Mouse (Mus musculus): Measurements from ENCODE around the gene Krt20. TPM values are rescaled to one million over a fixed set of nuclear protein-coding genes. Genes with fewer than 3 reads are reported as not detected.

The Krt20 gene
- polyA plus RNA-seq, 1 experiment from 2014 or later = 2.5 TPM

DNA sequence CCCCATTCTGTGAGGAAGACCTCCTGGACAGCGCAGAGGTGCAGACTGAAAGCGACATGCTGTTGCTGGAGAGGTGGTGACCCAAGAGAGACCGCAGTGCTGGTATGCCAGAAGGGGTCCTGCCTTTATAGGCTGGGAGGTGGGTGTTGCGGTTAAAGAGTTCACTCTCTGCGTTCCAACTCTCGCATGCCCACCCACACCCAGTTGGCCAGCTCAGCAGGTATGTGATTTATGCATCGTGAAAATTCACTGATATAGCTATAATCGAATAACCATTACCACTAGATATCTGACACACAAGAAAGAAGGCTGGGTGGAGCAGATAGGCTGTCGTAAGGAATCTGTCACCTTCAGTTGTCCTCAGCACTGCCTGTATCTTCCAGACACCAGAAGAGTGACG is 15.8 kb downstream of the Krt20 start, which contains the start of gene Krt12:
Gene Krt12 (minus strand): TSS at position 101 of the 400 bp plus-strand sequence.
- Histone ChIP-seq H3K9ac (ENCODE audit: low read length) (no peak within 1 kb of the TSS), H3K9me3 (replicated peaks; ENCODE audit: control insufficient read depth, low read length) (no peaks in the 10 kb centered on the region), H3K4me1 (ENCODE audit: control insufficient read depth, insufficient read depth, low read length) (no peaks in the 10 kb centered on the region), H3K36me3 (ENCODE audit: control insufficient read depth, insufficient read depth) (no peaks in the 10 kb centered on the region), H3K27me3 (ENCODE audit: control insufficient read depth, insufficient read depth, low read length) (0 out of 2 replicates have a peak, but pooled peaks cover 2% of the 10 kb centered on the region), H3K27ac (ENCODE audit: low read length) (no peak within 1 kb of the TSS), H3K4me2 (ENCODE audit: low read depth, low read length) (no peak within 1 kb of the TSS), H3K4me3 (ENCODE audit: low read length) (no peak within 1 kb of the TSS)
- ATAC-seq (replicated peaks; ENCODE audit: extremely low read depth, insufficient read depth, low FRiP score) = no peak
- 66% methylated on average over 10 of the region's 10 CpGs for WGBS

DNA sequence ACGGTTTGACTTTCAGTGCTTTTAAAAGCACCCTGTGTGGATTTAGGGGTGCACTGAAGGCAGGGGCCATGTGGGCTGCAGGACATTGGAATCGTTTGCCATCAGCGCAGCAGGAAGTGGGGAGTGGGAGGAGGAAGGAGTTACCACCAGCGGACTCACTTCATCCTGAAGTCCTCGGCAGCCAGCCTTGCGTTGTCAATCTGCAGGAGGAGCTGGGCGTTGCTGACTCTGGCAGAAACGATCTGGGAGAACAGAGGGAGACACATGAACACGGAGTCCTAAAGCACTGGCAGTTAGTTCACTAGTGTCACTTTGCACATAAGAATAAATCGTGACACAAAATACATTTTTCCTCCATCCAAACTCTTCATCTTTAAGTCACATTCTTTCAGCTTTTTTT is 17.4 kb downstream of the Krt20 start:
- no peak overlapping the region for H3K4me2 ChIP-seq (ENCODE audit: low read depth, low read length)
- ATAC-seq (replicated peaks; ENCODE audit: extremely low read depth, insufficient read depth, low FRiP score) = no peak
- H3K9me3 ChIP-seq (replicated peaks; ENCODE audit: control insufficient read depth, low read length) = no peaks in the 10 kb centered on the region
- H3K9ac ChIP-seq (ENCODE audit: low read length) = no peak overlapping the region
- no peak overlapping the region for H3K4me3 ChIP-seq (ENCODE audit: low read length)
- H3K4me1 ChIP-seq (ENCODE audit: control insufficient read depth, insufficient read depth, low read length) = no peaks in the 10 kb centered on the region
- H3K27me3 ChIP-seq (ENCODE audit: control insufficient read depth, insufficient read depth, low read length) = 0 out of 2 replicates have a peak, but pooled peaks cover 2% of the 10 kb centered on the region
- no peak overlapping the region for H3K27ac ChIP-seq (ENCODE audit: low read length)
- no peaks in the 10 kb centered on the region for H3K36me3 ChIP-seq (ENCODE audit: control insufficient read depth, insufficient read depth)
- WGBS = 33% methylated on average over 10 of the region's 10 CpGs

- no peaks in the 10 kb centered on the region for H3K4me1 ChIP-seq (ENCODE audit: control insufficient read depth, insufficient read depth, low read length)
- H3K36me3 ChIP-seq (ENCODE audit: control insufficient read depth, insufficient read depth) = no peaks in the 10 kb centered on the region
- no peak overlapping the region for H3K27ac ChIP-seq (ENCODE audit: low read length)
- H3K27me3 ChIP-seq (ENCODE audit: control insufficient read depth, insufficient read depth, low read length) = 0 out of 2 replicates have a peak, but pooled peaks cover 2% of the 10 kb centered on the region
- WGBS = 63% methylated on average over 16 of the region's 16 CpGs
- no peak for ATAC-seq (replicated peaks; ENCODE audit: extremely low read depth, insufficient read depth, low FRiP score)
- H3K9me3 ChIP-seq (replicated peaks; ENCODE audit: control insufficient read depth, low read length) = no peaks in the 10 kb centered on the region
- no peak overlapping the region for H3K9ac ChIP-seq (ENCODE audit: low read length)
- no peak overlapping the region for H3K4me3 ChIP-seq (ENCODE audit: low read length)
- no peak overlapping the region for H3K4me2 ChIP-seq (ENCODE audit: low read depth, low read length)
Observed at GRCm38 (mm10) chr11:99417819-99418218, 20.1 kb downstream of the Krt20 start.

- 0 out of 2 replicates have a peak, but pooled peaks cover under 1% of the 10 kb centered on the region for H3K27me3 ChIP-seq (ENCODE audit: control insufficient read depth, insufficient read depth, low read length)
- H3K4me2 ChIP-seq (ENCODE audit: low read depth, low read length) = no peak overlapping the region
- no peaks in the 10 kb centered on the region for H3K9me3 ChIP-seq (replicated peaks; ENCODE audit: control insufficient read depth, low read length)
- H3K27ac ChIP-seq (ENCODE audit: low read length) = no peak overlapping the region
- 76% methylated on average over 13 of the region's 13 CpGs for WGBS
- no peak overlapping the region for H3K9ac ChIP-seq (ENCODE audit: low read length)
- no peak for ATAC-seq (replicated peaks; ENCODE audit: extremely low read depth, insufficient read depth, low FRiP score)
- no peaks in the 10 kb centered on the region for H3K36me3 ChIP-seq (ENCODE audit: control insufficient read depth, insufficient read depth)
- no peak overlapping the region for H3K4me3 ChIP-seq (ENCODE audit: low read length)
- no peaks in the 10 kb centered on the region for H3K4me1 ChIP-seq (ENCODE audit: control insufficient read depth, insufficient read depth, low read length)
Observed at GRCm38 (mm10) chr11:99416902-99417301, 21.0 kb downstream of the Krt20 start.

DNA sequence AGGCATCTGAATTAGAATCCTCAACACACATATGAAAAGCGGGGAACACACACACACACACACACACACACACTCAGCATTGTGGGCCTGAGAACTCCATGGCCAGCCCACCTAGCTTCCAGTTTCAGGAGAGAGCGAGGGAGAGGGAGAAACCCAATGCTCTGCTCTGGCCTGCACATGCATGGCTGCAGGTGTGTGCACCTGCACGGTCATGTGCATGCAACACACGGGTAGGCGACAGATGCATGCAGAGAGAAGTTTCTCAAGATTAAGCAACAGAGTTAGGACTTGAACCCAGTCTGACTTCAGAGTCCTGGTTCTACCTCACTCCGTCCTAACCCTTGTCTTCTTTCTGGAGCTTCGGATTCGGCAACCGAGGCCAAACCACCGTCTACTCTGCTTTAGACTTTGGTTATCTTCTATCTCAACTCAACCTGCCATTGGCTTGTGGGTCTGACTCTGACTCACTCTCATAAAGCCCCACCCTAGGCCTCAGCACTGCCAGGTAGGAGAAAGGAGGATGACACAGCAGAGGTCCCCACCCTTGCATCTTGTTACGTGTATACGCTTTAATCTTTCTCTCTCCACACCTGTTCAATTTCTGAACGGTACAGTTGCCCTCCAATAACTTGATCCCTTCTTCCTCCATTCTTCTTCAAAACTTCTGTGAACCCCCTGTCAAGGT is 23.3 kb downstream of the Krt20 start:
- Histone ChIP-seq H3K27me3 (ENCODE audit: control insufficient read depth, insufficient read depth, low read length) (no peaks in the 10 kb centered on the region), H3K9me3 (replicated peaks; ENCODE audit: control insufficient read depth, low read length) (no peaks in the 10 kb centered on the region), H3K4me2 (ENCODE audit: low read depth, low read length) (no peak overlapping the region), H3K27ac (ENCODE audit: low read length) (no peak overlapping the region), H3K36me3 (ENCODE audit: control insufficient read depth, insufficient read depth) (no peaks in the 10 kb centered on the region), H3K4me3 (ENCODE audit: low read length) (no peak overlapping the region), H3K4me1 (ENCODE audit: control insufficient read depth, insufficient read depth, low read length) (no peaks in the 10 kb centered on the region), H3K9ac (ENCODE audit: low read length) (no peak overlapping the region)
- 85% methylated on average over 13 of the region's 13 CpGs for WGBS
- ATAC-seq (replicated peaks; ENCODE audit: extremely low read depth, insufficient read depth, low FRiP score) = no peak

DNA sequence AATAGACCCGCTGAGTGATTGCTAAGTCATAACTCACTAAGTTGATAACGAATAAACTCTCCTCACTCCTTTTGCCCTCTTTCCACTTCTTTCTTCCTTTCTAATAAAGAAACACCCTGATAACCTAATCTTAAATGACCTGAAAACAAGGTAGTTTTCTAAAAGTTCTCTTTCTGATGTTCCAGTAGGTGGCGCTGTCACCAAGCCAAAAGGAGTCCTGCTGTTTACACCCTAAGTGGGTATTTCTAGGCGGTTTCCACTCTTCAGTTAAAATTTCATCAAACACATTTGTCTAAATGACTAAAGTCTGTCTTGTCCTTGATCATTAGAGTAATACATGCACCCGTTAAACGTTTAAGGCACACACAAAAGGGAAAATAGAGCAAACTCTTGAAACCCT is 24.7 kb downstream of the Krt20 start:
- Histone ChIP-seq H3K27me3 (ENCODE audit: control insufficient read depth, insufficient read depth, low read length) (no peaks in the 10 kb centered on the region), H3K4me2 (ENCODE audit: low read depth, low read length) (no peak overlapping the region), H3K36me3 (ENCODE audit: control insufficient read depth, insufficient read depth) (no peaks in the 10 kb centered on the region), H3K4me1 (ENCODE audit: control insufficient read depth, insufficient read depth, low read length) (no peaks in the 10 kb centered on the region), H3K9ac (ENCODE audit: low read length) (no peak overlapping the region), H3K9me3 (replicated peaks; ENCODE audit: control insufficient read depth, low read length) (no peaks in the 10 kb centered on the region), H3K27ac (ENCODE audit: low read length) (no peak overlapping the region), H3K4me3 (ENCODE audit: low read length) (no peak overlapping the region)
- ATAC-seq (replicated peaks; ENCODE audit: extremely low read depth, insufficient read depth, low FRiP score) = no peak
- 15% methylated on average over 6 of the region's 6 CpGs for WGBS

- Histone ChIP-seq H3K9ac (ENCODE audit: low read length) (no peak overlapping the region), H3K27ac (ENCODE audit: low read length) (no peak overlapping the region), H3K9me3 (replicated peaks; ENCODE audit: control insufficient read depth, low read length) (no peaks in the 10 kb centered on the region), H3K4me1 (ENCODE audit: control insufficient read depth, insufficient read depth, low read length) (no peaks in the 10 kb centered on the region), H3K4me3 (ENCODE audit: low read length) (no peak overlapping the region), H3K27me3 (ENCODE audit: control insufficient read depth, insufficient read depth, low read length) (0 out of 2 replicates have a peak, but pooled peaks cover 2% of the 10 kb centered on the region), H3K36me3 (ENCODE audit: control insufficient read depth, insufficient read depth) (no peaks in the 10 kb centered on the region), H3K4me2 (ENCODE audit: low read depth, low read length) (no peak overlapping the region)
- WGBS = 59% methylated on average over 10 of the region's 10 CpGs
- ATAC-seq (replicated peaks; ENCODE audit: extremely low read depth, insufficient read depth, low FRiP score) = no peak
Observed at GRCm38 (mm10) chr11:99406186-99406585, 31.8 kb downstream of the Krt20 start.

- ATAC-seq (replicated peaks; ENCODE audit: extremely low read depth, insufficient read depth, low FRiP score) = no peak
- H3K4me3 ChIP-seq (ENCODE audit: low read length) = no peak overlapping the region
- WGBS = 73% methylated on average over 13 of the region's 13 CpGs
- no peaks in the 10 kb centered on the region for H3K9me3 ChIP-seq (replicated peaks; ENCODE audit: control insufficient read depth, low read length)
- no peak overlapping the region for H3K9ac ChIP-seq (ENCODE audit: low read length)
- H3K36me3 ChIP-seq (ENCODE audit: control insufficient read depth, insufficient read depth) = no peaks in the 10 kb centered on the region
- H3K27me3 ChIP-seq (ENCODE audit: control insufficient read depth, insufficient read depth, low read length) = peaks cover 4% of the 10 kb centered on the region; the same call in 1 of the 2 replicates
- no peak overlapping the region for H3K4me2 ChIP-seq (ENCODE audit: low read depth, low read length)
- H3K4me1 ChIP-seq (ENCODE audit: control insufficient read depth, insufficient read depth, low read length) = no peaks in the 10 kb centered on the region
- H3K27ac ChIP-seq (ENCODE audit: low read length) = no peak overlapping the region
Observed at GRCm38 (mm10) chr11:99399956-99400549, 37.9 kb downstream of the Krt20 start.

- H3K9me3 ChIP-seq (replicated peaks; ENCODE audit: control insufficient read depth, low read length) = no peaks in the 10 kb centered on the region
- H3K9ac ChIP-seq (ENCODE audit: low read length) = no peak overlapping the region
- no peak overlapping the region for H3K27ac ChIP-seq (ENCODE audit: low read length)
- ATAC-seq (replicated peaks; ENCODE audit: extremely low read depth, insufficient read depth, low FRiP score) = no peak
- no peaks in the 10 kb centered on the region for H3K36me3 ChIP-seq (ENCODE audit: control insufficient read depth, insufficient read depth)
- no peak overlapping the region for H3K4me3 ChIP-seq (ENCODE audit: low read length)
- no peak overlapping the region for H3K4me2 ChIP-seq (ENCODE audit: low read depth, low read length)
- WGBS = 56% methylated on average over 8 of the region's 8 CpGs
- no peaks in the 10 kb centered on the region for H3K4me1 ChIP-seq (ENCODE audit: control insufficient read depth, insufficient read depth, low read length)
- peaks cover 4% of the 10 kb centered on the region; the same call in 1 of the 2 replicates for H3K27me3 ChIP-seq (ENCODE audit: control insufficient read depth, insufficient read depth, low read length)
Observed at GRCm38 (mm10) chr11:99398832-99399231, 39.1 kb downstream of the Krt20 start.
